Mouse (Mus musculus): ENCODE measurements around the gene Cd248. TPM values are rescaled to one million over a fixed set of nuclear protein-coding genes. Genes with fewer than 3 reads are reported as not detected.

Cd248 gene
- polyA plus RNA-seq, 1 experiment: 24.7 TPM

DNA sequence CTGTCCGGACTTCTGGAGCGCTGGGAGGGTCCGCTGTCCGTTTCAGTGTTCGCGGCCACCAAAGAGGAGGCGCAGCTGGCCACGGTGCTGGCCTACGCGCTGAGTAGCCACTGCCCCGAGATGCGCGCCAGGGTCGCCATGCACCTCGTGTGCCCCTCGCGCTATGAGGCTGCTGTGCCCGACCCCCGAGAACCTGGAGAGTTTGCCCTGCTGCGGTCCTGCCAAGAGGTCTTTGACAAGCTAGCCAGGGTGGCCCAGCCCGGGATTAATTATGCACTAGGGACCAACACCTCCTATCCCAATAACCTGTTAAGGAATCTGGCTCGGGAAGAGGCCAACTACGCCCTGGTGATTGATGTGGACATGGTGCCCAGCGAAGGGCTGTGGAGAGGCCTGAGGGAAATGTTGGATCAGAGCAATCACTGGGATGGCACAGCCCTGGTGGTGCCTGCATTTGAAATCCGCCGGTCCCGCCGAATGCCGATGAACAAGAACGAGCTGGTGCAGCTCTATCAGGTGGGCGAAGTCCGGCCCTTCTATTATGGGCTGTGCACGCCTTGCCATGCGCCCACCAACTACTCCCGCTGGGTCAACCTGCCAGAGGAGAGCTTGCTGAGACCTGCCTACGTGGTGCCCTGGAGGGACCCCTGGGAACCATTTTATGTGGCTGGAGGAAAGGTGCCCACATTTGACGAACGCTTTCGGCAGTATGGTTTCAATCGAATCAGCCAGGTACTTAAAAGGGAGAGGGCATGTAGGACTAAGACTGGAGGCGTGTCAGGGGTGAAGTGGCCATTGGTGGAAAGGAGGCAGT lies 28.4 kb upstream of the Cd248 start:
- no peak for TF ChIP-seq POLR2A (IDR thresholded peaks at IDR 0.05; ENCODE audit: borderline replicate concordance, extremely low read depth, insufficient read depth, insufficient read length, poor library complexity, severe bottlenecking)
- no peak for TF ChIP-seq CTCF (IDR thresholded peaks at IDR 0.05; ENCODE audit: borderline replicate concordance, extremely low read depth, insufficient read depth, insufficient read length)
- DNase-seq (ENCODE audit: low read depth): no peak

DNA sequence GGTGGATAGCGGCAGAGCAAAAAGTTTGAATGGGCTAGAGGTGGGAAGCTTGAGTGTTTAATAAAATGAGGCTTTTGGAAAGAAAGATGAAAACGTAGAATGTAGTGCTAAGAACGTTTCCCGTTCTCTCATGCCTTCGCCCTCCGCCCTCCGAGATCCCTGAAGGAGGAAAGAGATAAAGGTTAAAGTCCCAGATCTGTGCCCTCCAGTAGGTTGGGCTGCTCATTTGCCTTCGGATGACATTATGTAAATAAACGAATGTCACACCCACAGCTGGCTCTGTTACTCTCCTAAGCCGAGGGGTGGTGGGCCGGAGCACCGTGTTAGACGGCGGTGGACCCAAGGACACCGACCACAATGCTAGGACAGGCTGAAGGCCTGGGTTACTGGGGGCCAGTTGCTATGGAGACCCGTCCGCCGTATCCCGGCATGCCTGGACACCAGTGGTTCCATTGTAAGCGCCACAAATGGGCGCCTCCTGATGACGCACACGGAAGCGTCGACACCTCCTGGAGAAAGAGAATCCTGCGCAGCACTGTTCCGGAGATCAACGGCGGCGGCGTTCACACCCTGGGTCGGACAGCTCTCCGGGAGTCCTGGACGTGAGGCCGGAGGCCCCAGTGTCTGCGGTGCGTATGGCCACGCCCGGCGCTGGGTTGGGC lies 26.9 kb upstream of the Cd248 start, which contains the start of gene Brms1:
Gene Brms1, plus strand, starts transcription at position 493 of the 662 bp plus-strand sequence.
- DNase-seq (ENCODE audit: low read depth): peak; percentile 98
- peak; percentile 10; the same call in 1 of the 2 replicates for TF ChIP-seq POLR2A (IDR thresholded peaks at IDR 0.05; ENCODE audit: borderline replicate concordance, extremely low read depth, insufficient read depth, insufficient read length, poor library complexity, severe bottlenecking)
- TF ChIP-seq CTCF (IDR thresholded peaks at IDR 0.05; ENCODE audit: borderline replicate concordance, extremely low read depth, insufficient read depth, insufficient read length): no peak

DNA sequence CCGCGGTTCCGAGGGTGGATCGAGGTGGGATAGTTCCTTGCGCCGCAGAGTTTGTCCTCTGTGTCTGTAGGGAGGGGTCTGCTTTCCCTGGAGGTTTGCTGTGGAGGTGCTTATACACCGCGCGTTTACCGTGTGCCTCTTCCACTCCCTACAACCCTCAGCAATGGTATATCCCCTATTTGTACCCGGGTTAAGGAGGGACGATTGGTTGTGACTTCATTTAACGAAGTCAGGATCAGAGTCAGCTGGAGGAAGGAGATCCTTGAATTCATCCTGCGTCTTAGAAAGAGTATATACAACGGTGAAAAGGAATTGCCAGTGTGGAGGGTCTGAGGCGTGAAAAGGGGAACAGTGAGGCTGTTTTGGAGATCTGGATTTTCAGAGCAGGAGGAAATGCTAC lies 26.3 kb upstream of the Cd248 start:
- no peak for DNase-seq (ENCODE audit: low read depth)
- TF ChIP-seq POLR2A (IDR thresholded peaks at IDR 0.05; ENCODE audit: borderline replicate concordance, extremely low read depth, insufficient read depth, insufficient read length, poor library complexity, severe bottlenecking) (no peak), CTCF (IDR thresholded peaks at IDR 0.05; ENCODE audit: borderline replicate concordance, extremely low read depth, insufficient read depth, insufficient read length) (no peak)

DNA sequence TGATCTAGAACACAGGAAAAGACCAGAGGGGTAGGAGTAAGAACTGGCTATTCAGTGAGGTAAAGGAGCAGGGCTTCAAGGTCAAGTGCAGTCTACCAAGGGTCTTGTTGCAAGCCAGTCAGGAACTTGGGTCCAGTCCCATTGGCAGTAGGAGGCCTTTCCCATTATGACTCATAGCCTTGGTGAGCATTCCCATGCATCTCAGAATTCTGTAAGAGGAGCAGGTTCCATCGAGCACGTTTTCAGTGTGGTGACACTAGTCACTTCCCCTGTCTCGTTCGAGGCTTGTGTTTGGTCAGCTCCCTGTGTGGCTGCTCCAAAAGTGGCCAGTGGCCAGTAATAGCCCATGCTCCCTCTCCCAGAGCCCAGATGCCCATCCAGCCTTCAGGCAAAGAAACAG lies 22.3 kb upstream of the Cd248 start:
- TF ChIP-seq CTCF (IDR thresholded peaks at IDR 0.05; ENCODE audit: borderline replicate concordance, extremely low read depth, insufficient read depth, insufficient read length) (no peak), POLR2A (IDR thresholded peaks at IDR 0.05; ENCODE audit: borderline replicate concordance, extremely low read depth, insufficient read depth, insufficient read length, poor library complexity, severe bottlenecking) (no peak)
- no peak for DNase-seq (ENCODE audit: low read depth)

DNA sequence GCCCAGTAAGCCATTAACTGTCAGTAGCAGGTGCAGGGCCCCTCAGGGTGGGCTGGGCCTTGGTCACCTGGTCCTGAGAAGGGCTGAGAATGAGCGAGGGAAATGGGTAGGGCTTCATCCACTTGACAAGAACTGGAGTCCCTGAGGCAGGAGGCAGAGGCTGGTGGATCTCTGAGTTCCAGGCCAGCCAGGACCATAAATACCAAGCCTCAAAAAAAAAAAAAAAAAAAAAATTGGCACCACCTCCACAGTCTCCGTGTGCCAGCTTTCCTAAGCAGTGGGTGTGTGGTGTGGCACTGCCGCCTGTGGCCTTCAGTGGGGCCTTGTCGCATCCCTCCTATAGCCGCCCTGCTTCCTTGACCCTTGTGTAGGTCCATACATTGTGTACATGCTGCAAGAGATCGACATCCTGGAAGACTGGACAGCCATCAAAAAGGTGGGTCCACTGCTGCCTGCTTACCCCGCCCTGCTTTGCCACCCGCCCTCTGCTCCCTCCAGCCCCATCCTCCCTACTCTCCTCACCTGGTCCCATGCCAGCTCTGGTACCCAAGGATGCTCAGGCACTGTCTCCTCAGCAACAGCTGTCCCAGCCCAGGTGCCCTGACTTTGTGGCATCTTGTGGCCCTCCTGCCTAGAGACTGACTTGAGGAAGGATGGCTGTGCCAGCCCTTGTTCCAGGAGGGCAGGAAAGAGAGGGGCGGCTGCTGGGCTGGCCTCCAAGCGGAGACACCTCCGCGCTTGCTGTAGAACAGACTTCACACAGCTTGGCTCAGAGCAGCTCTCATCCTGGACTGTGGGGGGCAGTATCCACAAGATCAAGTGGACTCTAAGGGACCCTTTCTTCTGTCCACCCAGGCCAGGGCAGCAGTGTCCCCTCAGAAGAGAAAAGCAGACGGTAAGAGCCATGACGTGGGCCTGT lies 19.5 kb upstream of the Cd248 start:
- TF ChIP-seq POLR2A (IDR thresholded peaks at IDR 0.05; ENCODE audit: borderline replicate concordance, extremely low read depth, insufficient read depth, insufficient read length, poor library complexity, severe bottlenecking) (no peak), CTCF (IDR thresholded peaks at IDR 0.05; ENCODE audit: borderline replicate concordance, extremely low read depth, insufficient read depth, insufficient read length) (no peak)
- no peak for DNase-seq (ENCODE audit: low read depth)

DNA sequence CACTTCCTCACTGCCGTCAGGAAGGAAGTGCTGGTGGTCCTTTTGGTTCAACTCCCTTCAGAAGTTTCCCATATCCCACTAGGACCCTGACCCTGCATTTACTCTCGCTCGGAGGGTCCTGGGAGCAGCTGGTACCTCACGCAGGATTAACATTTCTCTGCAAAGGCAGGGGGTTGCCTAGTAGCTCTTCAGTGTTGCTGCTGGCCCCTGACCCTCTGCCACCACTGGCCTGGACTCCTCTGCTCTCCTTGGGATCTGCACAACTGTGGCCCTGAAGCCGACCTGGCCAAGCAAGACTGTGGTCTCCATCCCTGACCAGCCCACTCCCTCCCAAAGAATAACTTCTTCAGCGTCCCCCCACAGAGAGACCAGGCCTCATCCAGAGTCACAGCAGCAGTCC lies 18.6 kb upstream of the Cd248 start:
- DNase-seq (ENCODE audit: low read depth): no peak
- TF ChIP-seq CTCF (IDR thresholded peaks at IDR 0.05; ENCODE audit: borderline replicate concordance, extremely low read depth, insufficient read depth, insufficient read length) (no peak), POLR2A (IDR thresholded peaks at IDR 0.05; ENCODE audit: borderline replicate concordance, extremely low read depth, insufficient read depth, insufficient read length, poor library complexity, severe bottlenecking) (no peak)

DNA sequence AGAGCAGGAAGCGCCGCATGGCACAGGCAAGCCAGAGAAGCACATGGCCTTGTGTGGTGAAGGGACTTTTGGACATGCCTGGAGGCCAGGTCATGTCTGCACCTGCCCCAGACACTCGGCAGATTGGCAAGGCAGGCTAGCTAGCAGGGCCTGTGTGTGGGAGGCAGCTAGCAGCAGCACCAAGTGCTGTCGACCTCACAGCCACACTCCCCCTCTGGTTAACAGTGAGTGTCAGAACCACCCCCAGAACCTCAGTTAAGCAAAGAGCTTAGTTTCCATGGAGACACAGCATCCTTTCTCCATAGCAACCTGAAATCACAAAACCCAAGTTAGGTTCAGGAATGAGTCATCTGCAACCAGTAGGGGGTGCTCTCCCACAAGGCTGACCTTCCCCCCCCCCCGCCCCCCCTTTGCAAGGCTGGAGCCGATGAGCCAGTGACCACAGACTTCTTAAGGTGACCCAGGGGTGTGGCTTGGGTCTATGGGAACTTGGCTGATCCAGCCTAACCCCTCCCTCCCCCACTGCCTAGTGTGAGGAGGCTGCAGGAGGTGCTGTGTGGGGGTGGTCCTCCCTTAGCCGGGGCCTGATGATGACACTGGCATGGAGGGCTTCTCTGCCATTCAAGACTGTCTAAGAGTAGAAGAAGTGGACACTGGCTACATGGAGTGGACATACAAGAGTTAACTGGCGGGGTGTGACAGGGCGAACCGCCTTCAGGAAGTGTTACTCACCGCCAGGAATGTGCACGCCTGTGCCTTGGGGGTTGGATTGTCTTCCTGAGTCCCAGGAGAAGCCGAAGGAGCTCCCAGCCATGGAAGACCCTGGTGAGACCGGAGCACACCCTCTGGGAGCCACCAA lies 17.6 kb upstream of the Cd248 start, which contains the start of gene Rin1:
Gene Rin1, plus strand, starts transcription at position 435 of the 859 bp plus-strand sequence.
- TF ChIP-seq POLR2A (IDR thresholded peaks at IDR 0.05; ENCODE audit: borderline replicate concordance, extremely low read depth, insufficient read depth, insufficient read length, poor library complexity, severe bottlenecking) (no peak), CTCF (IDR thresholded peaks at IDR 0.05; ENCODE audit: borderline replicate concordance, extremely low read depth, insufficient read depth, insufficient read length) (peak; percentile 38; the same call in 1 of the 2 replicates)
- DNase-seq (ENCODE audit: low read depth): peak; percentile 74

DNA sequence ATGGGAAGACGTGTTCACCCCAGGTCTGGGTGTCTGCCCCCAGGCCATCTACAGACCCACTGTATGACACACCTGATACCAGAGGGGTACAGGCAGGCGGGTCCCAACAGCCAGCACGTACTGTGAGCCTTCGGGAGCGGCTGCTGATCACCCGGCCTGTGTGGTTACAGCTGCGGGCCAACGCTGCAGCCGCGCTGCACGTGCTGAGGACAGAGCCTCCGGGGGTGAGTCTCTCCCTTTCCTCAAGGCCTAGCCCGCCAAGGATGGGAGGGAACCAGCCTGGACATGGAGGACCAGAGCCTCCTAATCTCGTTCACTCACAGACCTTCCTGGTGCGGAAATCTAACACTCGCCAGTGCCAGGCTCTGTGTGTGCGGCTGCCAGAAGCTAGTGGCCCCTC lies 16.8 kb upstream of the Cd248 start:
- no peak for TF ChIP-seq POLR2A (IDR thresholded peaks at IDR 0.05; ENCODE audit: borderline replicate concordance, extremely low read depth, insufficient read depth, insufficient read length, poor library complexity, severe bottlenecking)
- no peak for TF ChIP-seq CTCF (IDR thresholded peaks at IDR 0.05; ENCODE audit: borderline replicate concordance, extremely low read depth, insufficient read depth, insufficient read length)
- DNase-seq (ENCODE audit: low read depth): no peak

DNA sequence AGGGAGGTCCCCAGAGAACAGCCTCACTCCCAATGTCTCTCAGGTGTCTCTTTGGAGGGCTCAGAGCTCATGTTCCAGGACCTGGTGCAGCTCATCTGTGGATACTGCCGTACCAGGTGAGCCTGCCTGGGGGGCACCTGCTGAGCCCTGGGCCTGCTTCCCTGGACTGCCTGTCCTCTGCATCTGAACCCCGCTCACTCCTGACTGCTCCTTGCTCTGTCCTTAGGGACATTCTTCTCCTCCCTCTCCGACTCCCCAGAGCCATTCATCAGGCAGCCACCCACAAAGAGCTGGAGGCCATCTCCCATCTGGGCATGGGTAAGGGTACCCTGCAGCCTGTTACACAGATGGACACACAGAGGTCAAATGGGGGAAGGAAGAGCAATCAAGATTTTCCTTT lies 16.4 kb upstream of the Cd248 start:
- DNase-seq (ENCODE audit: low read depth): no peak
- TF ChIP-seq CTCF (IDR thresholded peaks at IDR 0.05; ENCODE audit: borderline replicate concordance, extremely low read depth, insufficient read depth, insufficient read length) (no peak), POLR2A (IDR thresholded peaks at IDR 0.05; ENCODE audit: borderline replicate concordance, extremely low read depth, insufficient read depth, insufficient read length, poor library complexity, severe bottlenecking) (no peak)

DNA sequence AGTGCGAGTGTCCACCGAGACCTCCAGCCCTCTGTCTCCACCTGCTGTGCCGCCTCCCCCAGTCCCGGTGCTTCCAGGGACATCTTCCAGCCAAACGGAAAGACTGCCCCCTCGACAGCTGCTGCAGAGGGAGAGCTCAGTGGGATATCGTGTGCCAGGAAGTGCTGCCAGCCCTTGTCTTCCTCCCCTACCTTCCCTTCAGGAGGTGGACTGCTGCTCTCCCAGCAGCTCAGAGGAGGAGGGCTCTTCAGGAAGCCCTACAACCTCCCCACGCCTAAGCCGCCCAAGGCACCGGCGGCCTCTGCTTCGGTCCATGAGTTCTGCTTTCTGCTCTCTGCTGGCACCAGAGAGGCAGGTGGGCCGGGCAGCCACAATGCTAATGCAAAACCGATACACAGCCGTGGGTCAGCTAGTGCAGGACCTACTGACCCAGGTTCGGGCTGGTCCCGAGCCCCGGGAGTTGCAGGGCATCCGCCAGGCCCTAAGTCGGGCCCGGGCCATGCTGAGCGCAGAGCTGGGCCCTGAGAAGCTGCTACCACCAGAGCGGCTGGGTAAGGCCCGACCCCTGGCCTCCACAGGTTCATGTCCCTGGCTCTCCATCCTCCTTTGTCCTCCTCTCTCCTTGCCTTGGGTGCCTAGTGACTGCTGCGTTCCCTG lies 15.6 kb upstream of the Cd248 start:
- TF ChIP-seq POLR2A (IDR thresholded peaks at IDR 0.05; ENCODE audit: borderline replicate concordance, extremely low read depth, insufficient read depth, insufficient read length, poor library complexity, severe bottlenecking) (no peak), CTCF (IDR thresholded peaks at IDR 0.05; ENCODE audit: borderline replicate concordance, extremely low read depth, insufficient read depth, insufficient read length) (no peak)
- DNase-seq (ENCODE audit: low read depth): no peak

All from brain, embryonic 14.5 days (tissue).